Mouse (Mus musculus) CH12.LX (cell line): Measurements from ENCODE around the gene Nudt16l1. TPM values are rescaled to one million over a fixed set of nuclear protein-coding genes. Genes with fewer than 3 reads are reported as not detected.

Experiments used
- DNase-seq: peaks from one replicate; pipeline ENCODE4 v3.0.0-alpha.2; 2013; ENCODE audit errors: extremely low read depth
- H3K27ac ChIP-seq: 2 replicates; pipeline ENCODE4 v1.5.1; 2012; ENCODE audit warnings: low read depth, mild to moderate bottlenecking, control low read depth, moderate library complexity; ENCODE audit not compliant: insufficient read depth
- H3K27me3 ChIP-seq: replicated peaks from 2 replicates; pipeline ENCODE3; 2012; ENCODE audit warnings: inconsistent platforms
- H3K36me3 ChIP-seq, 2 experiments: replicated peaks in 1 of 2; 2 replicates each; pipeline versions ENCODE3 to v1.6.1; 2012; ENCODE audit warnings: inconsistent platforms in 1 of 2, low read length in 1 of 2, mild to moderate bottlenecking in 1 of 2, mixed read lengths in 1 of 2, moderate library complexity in 1 of 2; ENCODE audit not compliant: control insufficient read depth in 1 of 2, insufficient read depth in 1 of 2
- H3K4me1 ChIP-seq, 2 experiments: 2 replicates each; pipeline ENCODE4 v1.6.1; 2012; ENCODE audit warnings: inconsistent platforms in 1 of 2, moderate library complexity in 1 of 2; ENCODE audit not compliant: insufficient read depth in 2 of 2, control insufficient read depth in 1 of 2
- H3K4me2 ChIP-seq: 2 replicates; pipeline ENCODE4 v1.6.1; 2012; ENCODE audit warnings: low read depth, mild to moderate bottlenecking, control low read depth; ENCODE audit not compliant: poor library complexity, insufficient read depth, severe bottlenecking
- H3K4me3 ChIP-seq, 3 experiments: fragments of 150-350 bp in 1 of 3; sonication (generic) in 1 of 3; replicated peaks in 1 of 3; 2 replicates each; pipeline versions ENCODE3 to v1.5.1; 2011 to 2012; ENCODE audit warnings: low read depth in 2 of 3, low read length in 2 of 3, mild to moderate bottlenecking in 2 of 3, moderate library complexity in 2 of 3, control low read depth in 1 of 3, improper control_type of control experiment in 1 of 3, inconsistent platforms in 1 of 3, mixed read lengths in 1 of 3; ENCODE audit not compliant: poor library complexity in 1 of 3
- H3K79me2 ChIP-seq: replicated peaks from 2 replicates; pipeline ENCODE4 v1.6.1; 2012; ENCODE audit warnings: mild to moderate bottlenecking, moderate library complexity; ENCODE audit not compliant: control insufficient read depth, poor library complexity, insufficient read depth, severe bottlenecking; ENCODE audit errors: extremely low read depth
- H3K9ac ChIP-seq: 2 replicates; pipeline ENCODE4 v1.6.1; 2012; ENCODE audit warnings: low read depth, mild to moderate bottlenecking, control low read depth, moderate library complexity; ENCODE audit not compliant: insufficient read depth
- H3K9me3 ChIP-seq: replicated peaks from 2 replicates; pipeline ENCODE3; 2012; ENCODE audit warnings: low read length, inconsistent platforms, mixed read lengths
- BHLHE40 ChIP-seq: IDR thresholded peaks from 2 replicates; pipeline ENCODE4 v1.6.1; 2011; ENCODE audit warnings: mild to moderate bottlenecking, low read depth, low read length, improper control_type of control experiment
- EP300 ChIP-seq: IDR thresholded peaks from 2 replicates; pipeline ENCODE4 v1.6.1; 2011; ENCODE audit warnings: low read length, improper control_type of control experiment
- GABPA ChIP-seq: IDR thresholded peaks from 2 replicates; pipeline ENCODE4 v1.6.1; 2012; ENCODE audit warnings: low read depth, low read length, improper control_type of control experiment, inconsistent platforms; ENCODE audit not compliant: insufficient replicate concordance
- HCFC1 ChIP-seq: IDR thresholded peaks from 2 replicates; pipeline ENCODE4 v1.6.1; 2012; ENCODE audit warnings: low read depth, mild to moderate bottlenecking, inconsistent platforms, low read length, improper control_type of control experiment
- IRF4 ChIP-seq: IDR thresholded peaks from 2 replicates; pipeline ENCODE4 v1.6.1; 2014; ENCODE audit warnings: low read depth, mild to moderate bottlenecking, inconsistent platforms, low read length, improper control_type of control experiment
- JUN ChIP-seq: IDR thresholded peaks from 2 replicates; pipeline ENCODE4 v1.6.1; 2011; ENCODE audit warnings: low read depth, mild to moderate bottlenecking, low read length, improper control_type of control experiment, moderate library complexity; ENCODE audit not compliant: insufficient read depth
- JUND ChIP-seq: conservative IDR thresholded peaks from 2 replicates; pipeline ENCODE4 v1.6.1; 2011; ENCODE audit warnings: low read depth, low read length, improper control_type of control experiment
- KAT2A ChIP-seq: IDR thresholded peaks from 2 replicates; pipeline ENCODE4 v1.6.1; 2012; ENCODE audit warnings: low read length, improper control_type of control experiment, inconsistent platforms; ENCODE audit not compliant: insufficient replicate concordance
- MAZ ChIP-seq: IDR thresholded peaks from 2 replicates; pipeline ENCODE4 v1.6.1; 2012; ENCODE audit warnings: low read depth, mild to moderate bottlenecking, inconsistent platforms, low read length, improper control_type of control experiment, moderate library complexity
- MEF2A ChIP-seq: IDR thresholded peaks from 2 replicates; pipeline ENCODE4 v1.6.1; 2014; ENCODE audit warnings: low read depth, mild to moderate bottlenecking, inconsistent platforms, low read length, improper control_type of control experiment, borderline replicate concordance
- MXI1 ChIP-seq: IDR thresholded peaks from 2 replicates; pipeline ENCODE4 v1.6.1; 2011; ENCODE audit warnings: mild to moderate bottlenecking, low read depth, low read length, improper control_type of control experiment
- POLR2AphosphoS2 ChIP-seq: IDR thresholded peaks from 2 replicates; pipeline ENCODE4 v1.6.1; 2011; ENCODE audit warnings: low read depth, low read length, improper control_type of control experiment
- RCOR1 ChIP-seq: conservative IDR thresholded peaks from 2 replicates; pipeline ENCODE4 v1.6.1; 2012; ENCODE audit warnings: low read depth, mild to moderate bottlenecking, inconsistent platforms, low read length, improper control_type of control experiment
- TBP ChIP-seq: conservative IDR thresholded peaks from 2 replicates; pipeline ENCODE4 v1.6.1; 2011; ENCODE audit warnings: low read depth, low read length, improper control_type of control experiment
- ZMIZ1 ChIP-seq: IDR thresholded peaks from 2 replicates; pipeline ENCODE4 v1.6.1; 2012; ENCODE audit warnings: low read depth, mild to moderate bottlenecking, inconsistent platforms, low read length, improper control_type of control experiment
- dilution Hi-C: fragments of 300-500 bp; cut with MboI; formaldehyde crosslinking; loops from 2 replicates; pipeline ENCODE4 v1.14.3; 2020; ENCODE audit warnings: low sequenced_read_pairs; ENCODE audit not compliant: extremely low pct_unique_long_range_greater_than_20kb, extremely low pct_ligation_motif_present
- in situ Hi-C: fragments of 300-500 bp; cut with MboI; formaldehyde crosslinking; loops from 3 replicates; pipeline ENCODE4 v1.14.3; 2019; ENCODE audit warnings: low sequenced_read_pairs, low pct_ligation_motif_present, low pct_unique_long_range_greater_than_20kb, mixed read lengths
- polyA plus RNA-seq: library from polyadenylated mRNA; unstranded; fragments of >175 nt; gene quantifications from 2 replicates; pipeline ENCODE4 v1.2.1, GENCODE M21; 2012; ENCODE audit warnings: low read depth; ENCODE audit not compliant: insufficient read length
- total RNA-seq, 2 experiments: library from RNA; depleted of rRNA; stranded (reverse); fragments of 300-350 nt in 1 of 2; fragments of >200 nt in 1 of 2; gene quantifications; 2 replicates each; pipeline ENCODE4 v1.2.3; 2012 to 2014

Nudt16l1 gene
- total and polyA plus RNA-seq, 3 experiments = 36.3 to 101 (median 65.7) TPM

- Histone ChIP-seq H3K4me2 (no peak overlapping the region), H3K4me3 (no peak overlapping the region), H3K79me2 (no peaks in the 10 kb centered on the region), H3K4me1 (peaks cover 8 to 22% of the 10 kb centered on the region in 2 experiments), H3K27ac (no peak overlapping the region), H3K9ac (no peak overlapping the region), H3K27me3 (no peaks in the 10 kb centered on the region), H3K36me3 (peaks cover 0 to 2% of the 10 kb centered on the region in 2 experiments), H3K9me3 (no peaks in the 10 kb centered on the region)
- dilution Hi-C loops (no loop called here), in situ Hi-C loops (no loop called here)
- TF ChIP-seq IRF4 (no peak), MEF2A (no peak), GABPA (no peak), HCFC1 (no peak), ZMIZ1 (no peak), TBP (no peak), KAT2A (no peak), JUN (no peak), JUND (no peak), RCOR1 (no peak)
- no peak for DNase-seq
Measured at GRCm38 (mm10) chr16:4899711-4900110, 38.9 kb upstream of the Nudt16l1 start.

GRCm38 (mm10) chr16:4901167-4901566 is 37.4 kb upstream of the Nudt16l1 start:
- H3K79me2 ChIP-seq = no peaks in the 10 kb centered on the region
- H3K36me3 ChIP-seq = peaks cover 0 to 2% of the 10 kb centered on the region in 2 experiments
- in situ Hi-C loops = no loop called here
- no peaks in the 10 kb centered on the region for H3K27me3 ChIP-seq
- H3K27ac ChIP-seq = no peak overlapping the region
- dilution Hi-C loops = no loop called here
- peaks cover 8 to 22% of the 10 kb centered on the region in 2 experiments for H3K4me1 ChIP-seq
- no peak overlapping the region for H3K4me3 ChIP-seq
- H3K9me3 ChIP-seq = no peaks in the 10 kb centered on the region
- no peak for DNase-seq
- no peak for TF ChIP-seq BHLHE40
- no peak for TF ChIP-seq HCFC1
- no peak for TF ChIP-seq POLR2AphosphoS2
- H3K4me2 ChIP-seq = no peak overlapping the region
- H3K9ac ChIP-seq = no peak overlapping the region

- in situ Hi-C loops (no loop called here), dilution Hi-C loops (no loop called here)
Measured at GRCm38 (mm10) chr16:4902390-4902789, 36.2 kb upstream of the Nudt16l1 start.

More at GRCm38 (mm10) chr16:4902390-4902789, 36.2 kb upstream of the Nudt16l1 start:
- Histone ChIP-seq H3K36me3 (no peaks in the 10 kb centered on the region), H3K4me1 (peaks cover 6 to 19% of the 10 kb centered on the region in 2 experiments), H3K4me3 (no peak overlapping the region), H3K27me3 (no peaks in the 10 kb centered on the region), H3K27ac (no peak overlapping the region), H3K9me3 (no peaks in the 10 kb centered on the region), H3K9ac (no peak overlapping the region), H3K79me2 (no peaks in the 10 kb centered on the region), H3K4me2 (no peak overlapping the region)
- TF ChIP-seq EP300 = no peak
- TF ChIP-seq MXI1 = no peak
- no peak for TF ChIP-seq MAZ
- DNase-seq = no peak
